Mouse (Mus musculus): Measurements from ENCODE around the gene 2900011O08Rik.

The 2900011O08Rik gene

DNA sequence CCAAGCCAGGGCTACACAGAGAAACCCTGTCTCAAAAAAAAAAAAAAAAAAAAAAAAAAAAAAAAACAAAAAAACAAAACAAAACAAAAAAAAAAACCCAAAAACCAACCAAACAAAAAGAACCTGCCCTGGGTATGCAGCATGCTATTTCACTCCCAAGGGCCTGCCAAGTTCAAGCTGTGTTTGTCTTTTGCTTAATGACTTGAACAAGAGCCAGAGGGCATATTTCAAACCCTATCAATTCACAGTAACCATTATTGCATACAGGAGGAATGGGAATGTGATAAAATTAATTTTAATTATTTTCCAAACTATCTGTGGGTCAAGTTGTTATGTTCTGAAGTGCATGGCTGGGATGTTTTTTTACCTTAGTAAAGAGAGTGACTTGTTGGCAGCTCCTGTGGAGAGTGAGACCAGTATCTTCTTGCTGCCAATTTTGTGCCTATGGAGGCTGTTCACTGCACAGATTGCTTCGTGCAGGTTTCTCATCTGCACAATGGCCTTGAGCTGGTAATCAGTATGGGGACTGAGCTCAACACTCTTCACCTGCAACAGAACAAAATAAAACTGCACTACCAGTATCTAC, 151.7 kb downstream of the 2900011O08Rik start:
- no peak for DNase-seq (ENCODE audit: low spot score)

DNA sequence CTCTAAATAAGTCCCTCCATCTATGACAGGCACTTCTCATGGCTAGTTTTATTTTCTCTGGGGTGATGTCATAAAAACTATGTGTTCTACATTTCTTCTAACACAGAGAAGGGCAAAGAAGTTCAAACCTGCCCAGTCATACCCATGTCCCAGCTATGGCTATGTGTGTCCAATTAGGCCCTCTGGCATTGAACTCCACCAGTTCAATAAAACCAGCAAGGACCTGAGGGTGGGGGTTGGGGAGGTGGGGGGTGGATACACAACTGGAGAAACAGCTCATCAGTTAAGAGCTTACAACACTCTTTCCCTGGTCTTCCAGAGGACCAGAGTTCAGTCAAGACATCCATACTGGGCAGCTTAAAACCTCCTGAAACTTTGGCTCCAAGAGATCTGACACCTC, 152.7 kb downstream of the 2900011O08Rik start:
- no peak for DNase-seq (ENCODE audit: low spot score)

DNA sequence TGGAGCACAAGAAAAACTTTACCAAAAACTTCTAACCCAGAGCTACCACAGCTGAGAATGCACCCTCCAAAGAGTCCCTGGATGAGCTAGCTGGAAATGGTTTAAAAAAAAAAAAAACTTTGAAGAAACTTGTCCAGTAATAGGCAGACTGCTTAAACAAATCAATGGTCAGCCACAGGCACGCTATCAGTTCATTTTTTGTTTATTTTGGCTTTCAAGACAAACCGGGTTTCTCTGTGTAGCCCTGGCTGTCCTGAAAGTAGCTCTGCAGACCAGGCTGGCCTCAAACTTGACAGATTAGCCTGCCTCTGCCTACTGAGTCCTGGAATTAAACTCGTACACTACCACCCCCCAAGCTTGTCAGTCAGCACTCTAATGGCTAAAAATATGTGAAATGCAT, 156.9 kb downstream of the 2900011O08Rik start:
- DNase-seq (ENCODE audit: low spot score) = no peak

- DNase-seq (ENCODE audit: low spot score) = no peak
Measured at GRCm38 (mm10) chr16:14147712-14148111, 161.3 kb downstream of the 2900011O08Rik start.
